Mouse (Mus musculus): ENCODE results near the gene Iqgap2.

GRCm38 (mm10) chr13:95657171-95657570 is 234.6 kb downstream of the Iqgap2 start:
- no peak for TF ChIP-seq CTCF (IDR thresholded peaks at IDR 0.05; ENCODE audit: borderline replicate concordance, extremely low read depth, insufficient read depth, insufficient read length)
- no peak for TF ChIP-seq POLR2A (IDR thresholded peaks at IDR 0.05; ENCODE audit: borderline replicate concordance, extremely low read depth, insufficient read depth, insufficient read length, poor library complexity, severe bottlenecking)

Measured in brain, embryonic 14.5 days (tissue).